Mouse (Mus musculus) liver, embryonic 12.5 days (tissue): Measurements from ENCODE around the gene Gm11239. TPM values are rescaled to one million over a fixed set of nuclear protein-coding genes. Genes with fewer than 3 reads are reported as not detected.
"Not testable (repeated sequence)": the region's sequence is repeated elsewhere in the genome, so short reads cannot be mapped to it uniquely, and the experiment has no call there.

Source experiments
- ATAC-seq: fragments of 200-750 bp; cut with Nextera tagmentation; 2 replicates; pipeline ENCODE4 v1.8.0; 2017; ENCODE audit warnings: moderate number of reproducible peaks, mild to moderate bottlenecking, moderate library complexity
- H3K27ac ChIP-seq: fragments of 300-500 bp; sonication (generic); 2 replicates; pipeline ENCODE4 v1.5.1; 2016; ENCODE audit warnings: mild to moderate bottlenecking
- H3K27me3 ChIP-seq: fragments of 300-500 bp; sonication (generic); replicated peaks from 2 replicates; pipeline ENCODE4 v1.6.1; 2016; ENCODE audit warnings: mild to moderate bottlenecking, moderate library complexity
- H3K36me3 ChIP-seq: fragments of 300-500 bp; sonication (generic); 2 replicates; pipeline ENCODE4 v1.6.1; 2016; ENCODE audit warnings: mild to moderate bottlenecking, moderate library complexity
- H3K4me1 ChIP-seq: fragments of 300-500 bp; sonication (generic); 2 replicates; pipeline ENCODE4 v1.6.1; 2016
- H3K4me2 ChIP-seq: fragments of 300-500 bp; sonication (generic); 2 replicates; pipeline ENCODE4 v1.6.1; 2016; ENCODE audit warnings: mild to moderate bottlenecking, moderate library complexity
- H3K4me3 ChIP-seq: fragments of 300-500 bp; sonication (generic); 2 replicates; pipeline ENCODE4 v1.5.1; 2016; ENCODE audit warnings: mild to moderate bottlenecking, moderate library complexity
- H3K9ac ChIP-seq: fragments of 300-500 bp; sonication (generic); 2 replicates; pipeline ENCODE4 v1.6.1; 2016; ENCODE audit warnings: mild to moderate bottlenecking, moderate library complexity
- H3K9me3 ChIP-seq: fragments of 300-500 bp; sonication (generic); replicated peaks from 2 replicates; pipeline ENCODE4 v1.6.1; 2016; ENCODE audit warnings: mild to moderate bottlenecking, moderate library complexity
- WGBS: fragments of 180-500 bp; shearing (Covaris S2); methylation state at CpG from one replicate; pipeline ENCODE4 v1.1.7; 2016; ENCODE audit not compliant: insufficient replicate concordance; 5-methylcytosine and 5-hydroxymethylcytosine counted together
- polyA plus RNA-seq: library from polyadenylated mRNA; unstranded; fragments of >200 nt; fragmentation: Nextera tagmentation; extraction: Ambion mirVana; gene quantifications from 2 replicates; pipeline ENCODE4 v1.2.1, GENCODE M21; 2016

Gm11239 gene
- not detected in 2 replicates for polyA plus RNA-seq

DNA sequence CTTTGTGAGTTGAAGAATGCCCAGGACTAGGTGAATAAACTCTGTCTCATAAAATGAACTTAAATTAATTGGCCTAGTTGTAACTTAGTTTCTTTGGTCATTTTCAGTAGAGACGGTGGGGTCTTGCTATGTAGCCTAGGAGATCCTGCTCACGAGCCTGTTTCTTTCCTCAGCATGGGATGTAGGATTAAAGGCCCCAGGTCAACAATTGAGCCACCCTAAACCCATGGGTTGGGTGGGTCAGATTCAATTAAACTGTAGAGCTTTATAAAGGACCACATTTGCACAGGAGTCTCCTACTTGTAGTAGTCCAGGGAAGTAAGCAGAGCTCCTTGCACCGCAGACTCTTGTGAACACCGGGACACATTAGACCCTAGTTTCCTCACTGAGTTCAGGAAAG, at the start of gene Gm11239:
Gene Gm11239 (plus strand): TSS at position 301 of the 400 bp plus-strand sequence.
- ATAC-seq, H3K4me3 ChIP-seq, H3K4me2 ChIP-seq, H3K27ac ChIP-seq, H3K36me3 ChIP-seq, H3K27me3 ChIP-seq, H3K4me1 ChIP-seq, H3K9ac ChIP-seq, H3K9me3 ChIP-seq: not testable (repeated sequence)
- WGBS = no CpG with 5 or more reads among the region's 4 CpGs

DNA sequence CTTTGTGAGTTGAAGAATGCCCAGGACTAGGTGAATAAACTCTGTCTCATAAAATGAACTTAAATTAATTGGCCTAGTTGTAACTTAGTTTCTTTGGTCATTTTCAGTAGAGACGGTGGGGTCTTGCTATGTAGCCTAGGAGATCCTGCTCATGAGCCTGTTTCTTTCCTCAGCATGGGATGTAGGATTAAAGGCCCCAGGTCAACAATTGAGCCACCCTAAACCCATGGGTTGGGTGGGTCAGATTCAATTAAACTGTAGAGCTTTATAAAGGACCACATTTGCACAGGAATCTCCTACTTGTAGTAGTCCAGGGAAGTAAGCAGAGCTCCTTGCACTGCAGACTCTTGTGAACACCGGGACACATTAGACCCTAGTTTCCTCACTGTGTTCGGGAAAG, 45.5 kb upstream of the Gm11239 start, which contains the start of gene Gm11237:
Gene Gm11237 (plus strand): TSS at position 301 of the 400 bp plus-strand sequence.
- H3K36me3 ChIP-seq, H3K9ac ChIP-seq, H3K27me3 ChIP-seq, H3K27ac ChIP-seq, H3K4me3 ChIP-seq, H3K4me1 ChIP-seq, ATAC-seq, H3K4me2 ChIP-seq, H3K9me3 ChIP-seq: not testable (repeated sequence)
- WGBS = no CpG with 5 or more reads among the region's 3 CpGs

DNA sequence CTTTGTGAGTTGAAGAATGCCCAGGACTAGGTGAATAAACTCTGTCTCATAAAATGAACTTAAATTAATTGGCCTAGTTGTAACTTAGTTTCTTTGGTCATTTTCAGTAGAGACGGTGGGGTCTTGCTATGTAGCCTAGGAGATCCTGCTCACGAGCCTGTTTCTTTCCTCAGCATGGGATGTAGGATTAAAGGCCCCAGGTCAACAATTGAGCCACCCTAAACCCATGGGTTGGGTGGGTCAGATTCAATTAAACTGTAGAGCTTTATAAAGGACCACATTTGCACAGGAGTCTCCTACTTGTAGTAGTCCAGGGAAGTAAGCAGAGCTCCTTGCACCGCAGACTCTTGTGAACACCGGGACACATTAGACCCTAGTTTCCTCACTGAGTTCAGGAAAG, 30.3 kb upstream of the Gm11239 start, which contains the start of gene Gm11236:
Gene Gm11236 (plus strand): TSS at position 301 of the 400 bp plus-strand sequence.
- not testable (repeated sequence) for H3K36me3 ChIP-seq, H3K27ac ChIP-seq, H3K9ac ChIP-seq, H3K27me3 ChIP-seq, H3K4me1 ChIP-seq, ATAC-seq, H3K9me3 ChIP-seq, H3K4me2 ChIP-seq, H3K4me3 ChIP-seq
- WGBS = no CpG with 5 or more reads among the region's 4 CpGs

DNA sequence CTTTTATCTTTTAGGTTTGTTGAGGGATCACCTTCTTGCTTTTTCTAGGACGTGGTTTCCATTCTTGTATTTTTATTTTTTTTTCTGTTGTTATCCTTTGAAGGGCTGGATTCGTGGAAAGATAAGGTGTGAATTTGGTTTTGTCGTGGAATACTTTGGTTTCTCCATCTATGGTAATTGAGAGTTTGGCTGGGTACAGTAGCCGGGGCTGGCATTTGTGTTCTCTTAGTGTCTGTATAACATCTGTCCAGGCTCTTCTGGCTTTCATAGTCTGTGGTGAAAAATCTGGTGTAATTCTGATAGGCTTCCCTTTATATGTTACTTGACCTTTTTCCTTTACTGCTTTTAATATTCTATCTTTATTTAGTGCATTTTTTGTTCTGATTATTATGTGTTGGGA, 6.3 kb upstream of the Gm11239 start:
- not testable (repeated sequence) for H3K4me1 ChIP-seq, ATAC-seq, H3K27me3 ChIP-seq, H3K9ac ChIP-seq, H3K4me3 ChIP-seq, H3K27ac ChIP-seq, H3K36me3 ChIP-seq, H3K4me2 ChIP-seq, H3K9me3 ChIP-seq
- WGBS = 61% methylated on average over 4 of the region's 4 CpGs

DNA sequence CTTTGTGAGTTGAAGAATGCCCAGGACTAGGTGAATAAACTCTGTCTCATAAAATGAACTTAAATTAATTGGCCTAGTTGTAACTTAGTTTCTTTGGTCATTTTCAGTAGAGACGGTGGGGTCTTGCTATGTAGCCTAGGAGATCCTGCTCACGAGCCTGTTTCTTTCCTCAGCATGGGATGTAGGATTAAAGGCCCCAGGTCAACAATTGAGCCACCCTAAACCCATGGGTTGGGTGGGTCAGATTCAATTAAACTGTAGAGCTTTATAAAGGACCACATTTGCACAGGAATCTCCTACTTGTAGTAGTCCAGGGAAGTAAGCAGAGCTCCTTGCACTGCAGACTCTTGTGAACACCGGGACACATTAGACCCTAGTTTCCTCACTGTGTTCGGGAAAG, 15.1 kb downstream of the Gm11239 start, which contains the start of gene Gm428:
Gene Gm428 (plus strand): TSS at position 301 of the 400 bp plus-strand sequence.
- H3K4me2 ChIP-seq, ATAC-seq, H3K9ac ChIP-seq, H3K4me3 ChIP-seq, H3K9me3 ChIP-seq, H3K27me3 ChIP-seq, H3K27ac ChIP-seq, H3K36me3 ChIP-seq, H3K4me1 ChIP-seq: not testable (repeated sequence)
- 58% methylated on average over 1 of the region's 4 CpGs for WGBS

DNA sequence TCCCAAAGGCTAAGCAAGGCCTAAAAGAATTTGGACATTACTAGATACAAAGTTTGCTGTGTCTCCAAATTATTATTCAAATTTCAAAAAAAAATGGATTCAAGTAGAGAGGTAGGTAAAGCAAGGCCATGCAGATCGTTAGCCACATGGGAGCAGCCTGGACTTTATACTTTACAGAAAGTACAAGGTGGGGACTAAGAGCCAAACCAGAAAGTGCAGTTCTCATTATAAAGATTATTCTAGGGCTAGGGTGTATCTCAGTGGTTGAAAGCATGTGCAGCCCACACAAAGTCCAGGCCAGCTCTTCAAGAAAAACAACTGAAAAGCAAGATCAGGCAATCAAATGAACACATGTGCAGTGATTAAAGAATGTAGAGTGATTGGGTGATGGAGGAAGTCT, 50.6 kb downstream of the Gm11239 start:
- H3K27ac ChIP-seq = no peak overlapping the region
- 57% methylated on average over 1 of the region's 1 CpGs for WGBS
- no peak overlapping the region for H3K4me2 ChIP-seq
- no peaks in the 10 kb centered on the region for H3K9me3 ChIP-seq
- no peak overlapping the region for H3K4me3 ChIP-seq
- H3K36me3 ChIP-seq = no peaks in the 10 kb centered on the region
- H3K4me1 ChIP-seq = no peaks in the 10 kb centered on the region
- ATAC-seq = no peak
- no peak overlapping the region for H3K9ac ChIP-seq
- H3K27me3 ChIP-seq = no peaks in the 10 kb centered on the region

DNA sequence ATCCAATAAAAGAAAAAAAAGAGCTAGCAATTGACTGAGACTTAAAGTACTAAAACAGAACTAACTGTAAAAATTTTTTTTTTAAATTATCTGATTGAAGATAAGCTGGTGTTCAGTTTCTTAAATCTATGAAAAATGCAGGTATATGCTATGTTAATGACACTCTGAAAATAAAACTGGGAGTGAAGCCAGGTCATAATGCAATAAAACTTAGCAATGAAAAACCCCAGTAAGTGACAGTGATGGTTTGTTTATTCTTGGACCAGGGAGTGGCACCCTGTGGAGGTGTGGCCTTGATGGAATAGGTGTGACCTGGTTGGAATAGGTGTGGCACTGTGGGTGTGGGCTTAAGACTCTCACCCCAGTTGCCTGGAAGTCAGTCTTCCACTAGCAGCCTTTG, 51.7 kb downstream of the Gm11239 start:
- Histone ChIP-seq H3K27me3 (no peaks in the 10 kb centered on the region), H3K4me2 (no peak overlapping the region), H3K4me3 (no peak overlapping the region), H3K4me1 (no peaks in the 10 kb centered on the region), H3K9ac (no peak overlapping the region), H3K9me3 (no peaks in the 10 kb centered on the region), H3K27ac (no peak overlapping the region), H3K36me3 (no peaks in the 10 kb centered on the region)
- no peak for ATAC-seq

Other genes with a start within 250 kb of the Gm11239 start
- gene Gm11238, start 60.5 kb upstream of the Gm11239 start, polyA plus RNA-seq = not detected in 2 replicates
- not detected in 2 replicates for gene Gm11237, start 45.4 kb upstream of the Gm11239 start, polyA plus RNA-seq
- gene Gm11236, start 30.2 kb upstream of the Gm11239 start, polyA plus RNA-seq = not detected in 2 replicates
- gene Gm428, start 15.2 kb downstream of the Gm11239 start, polyA plus RNA-seq = not detected in 2 replicates
- 0.11 TPM in 1 of 2 replicates, not detected in the other for gene Rasef, start 122.6 kb downstream of the Gm11239 start, polyA plus RNA-seq
- not detected in 2 replicates for gene Gm11758, start 207.9 kb downstream of the Gm11239 start, polyA plus RNA-seq
- gene Gm11757, start 222.8 kb downstream of the Gm11239 start, polyA plus RNA-seq = not detected in 2 replicates
- gene Gm13871, start 237.6 kb downstream of the Gm11239 start, polyA plus RNA-seq = not detected in 2 replicates